ENCODE assay signal across 8 mouse cellular contexts in the genomic region with DNA sequence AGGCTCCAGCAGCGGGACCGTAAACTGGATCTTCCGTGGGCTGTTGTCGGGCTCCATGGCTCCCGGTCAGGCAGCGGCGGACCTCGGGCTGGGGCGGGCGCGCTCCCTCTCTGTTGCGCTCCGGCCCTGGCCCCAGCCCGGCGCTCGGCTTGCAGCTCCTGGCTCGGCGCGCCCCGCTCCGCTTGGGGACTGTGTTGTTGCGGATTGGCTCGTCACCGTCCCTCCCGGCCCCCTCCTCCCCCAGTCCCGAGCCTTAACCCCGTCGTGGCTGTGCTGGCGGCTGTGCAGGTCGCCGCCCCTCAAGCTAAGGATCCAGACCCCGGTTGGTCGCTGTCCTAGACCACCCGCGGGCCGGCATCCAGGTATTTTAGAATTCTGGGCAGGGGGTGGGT. TPM values are rescaled to one million over a fixed set of nuclear protein-coding genes. Genes with fewer than 3 reads are reported as not detected.
A peak's percentile ranks its signal among the peaks of the same experiment; 100 is the strongest.
DNase-seq lines count a peak whose midpoint lies in the region; ATAC-seq and TF ChIP-seq lines count a peak whose summit lies in the region.

A gene (minus strand): TSS at position 182 of the 392 bp plus-strand sequence.

- H3K4me2 ChIP-seq in embryonic facial prominence, embryonic 12.5 days (replicated peaks), result peak within 1 kb of the TSS; percentile 96
- H3K4me2 ChIP-seq in heart, embryonic 11.5 days, result peak within 1 kb of the TSS; percentile 84
- H3K4me2 ChIP-seq in kidney, postnatal 0 days (ENCODE audit: low read length), result peak within 1 kb of the TSS; percentile 92
- peak within 1 kb of the TSS; percentile 65 for H3K4me2 ChIP-seq in liver, embryonic 12.5 days
- peak within 1 kb of the TSS; percentile 81 for H3K4me2 ChIP-seq in neural tube, embryonic 14.5 days (ENCODE audit: low read depth, low read length)

- H3K4me1 ChIP-seq in lung, adult 2 months (ENCODE audit: control insufficient read depth, insufficient read depth, low read length), result no peaks in the 10 kb centered on the region
- H3K4me1 ChIP-seq in embryonic facial prominence, embryonic 12.5 days, result peaks cover 11% of the 10 kb centered on the region
- peaks cover 9% of the 10 kb centered on the region; the same call in 1 of the 2 replicates for H3K4me1 ChIP-seq in heart, embryonic 11.5 days (ENCODE audit: control insufficient read depth, insufficient read depth, low read length)
- H3K4me1 ChIP-seq in kidney, postnatal 0 days (replicated peaks; ENCODE audit: insufficient read depth, low read length), result peaks cover 11% of the 10 kb centered on the region
- no peaks in the 10 kb centered on the region; the same call in 1 of the 2 replicates for H3K4me1 ChIP-seq in liver, embryonic 12.5 days
- peaks cover 5% of the 10 kb centered on the region; the same call in 1 of the 2 replicates for H3K4me1 ChIP-seq in neural tube, embryonic 14.5 days (ENCODE audit: control insufficient read depth, insufficient read depth, low read length)

- no peak for TF ChIP-seq POLR2A in lung, adult 2 months (IDR thresholded peaks at IDR 0.05; ENCODE audit: borderline replicate concordance, extremely low read depth, low read depth, low read length)

- peak within 1 kb of the TSS; percentile 44 for H3K4me3 ChIP-seq in lung, adult 2 months (replicated peaks; ENCODE audit: extremely low read depth, low read depth, low read length)
- peak within 1 kb of the TSS; percentile 69 for H3K4me3 ChIP-seq in embryonic facial prominence, embryonic 12.5 days
- H3K4me3 ChIP-seq in heart, embryonic 11.5 days (ENCODE audit: low read depth, low read length), result peak within 1 kb of the TSS; percentile 77
- peak within 1 kb of the TSS; percentile 59 for H3K4me3 ChIP-seq in kidney, postnatal 0 days (replicated peaks; ENCODE audit: low read depth, low read length)
- peak within 1 kb of the TSS; percentile 45 for H3K4me3 ChIP-seq in liver, embryonic 12.5 days
- peak within 1 kb of the TSS; percentile 76 for H3K4me3 ChIP-seq in neural tube, embryonic 14.5 days (ENCODE audit: low read depth, low read length)

- H3K9me3 ChIP-seq in embryonic facial prominence, embryonic 12.5 days, result no peaks in the 10 kb centered on the region
- H3K9me3 ChIP-seq in heart, embryonic 11.5 days (replicated peaks; ENCODE audit: control insufficient read depth, low read length), result no peaks in the 10 kb centered on the region
- H3K9me3 ChIP-seq in kidney, postnatal 0 days (replicated peaks; ENCODE audit: low read length), result no peaks in the 10 kb centered on the region
- H3K9me3 ChIP-seq in liver, embryonic 12.5 days (replicated peaks), result no peaks in the 10 kb centered on the region
- no peaks in the 10 kb centered on the region for H3K9me3 ChIP-seq in neural tube, embryonic 14.5 days (ENCODE audit: control insufficient read depth, low read length)

- peaks cover 33% of the 10 kb centered on the region for H3K27me3 ChIP-seq in embryonic facial prominence, embryonic 12.5 days
- peaks cover 9% of the 10 kb centered on the region; the same call in 1 of the 2 replicates for H3K27me3 ChIP-seq in heart, embryonic 11.5 days (ENCODE audit: control insufficient read depth, insufficient read depth, low read length)
- no peaks in the 10 kb centered on the region for H3K27me3 ChIP-seq in kidney, postnatal 0 days (ENCODE audit: insufficient read depth, low read length)
- peaks cover 71% of the 10 kb centered on the region for H3K27me3 ChIP-seq in liver, embryonic 12.5 days (replicated peaks)
- no peaks in the 10 kb centered on the region for H3K27me3 ChIP-seq in neural tube, embryonic 14.5 days (ENCODE audit: control insufficient read depth, insufficient read depth, low read length)

- peak within 1 kb of the TSS; percentile 60 for H3K9ac ChIP-seq in embryonic facial prominence, embryonic 12.5 days
- H3K9ac ChIP-seq in heart, embryonic 11.5 days (ENCODE audit: low read depth, low read length), result peak within 1 kb of the TSS; percentile 77
- H3K9ac ChIP-seq in kidney, postnatal 0 days (ENCODE audit: low read depth, low read length), result peak within 1 kb of the TSS; percentile 65
- no peak within 1 kb of the TSS for H3K9ac ChIP-seq in liver, embryonic 12.5 days
- peak within 1 kb of the TSS; percentile 78 for H3K9ac ChIP-seq in neural tube, embryonic 14.5 days (replicated peaks; ENCODE audit: low read depth, low read length)

- peak; percentile 79 for ATAC-seq in embryonic facial prominence, embryonic 12.5 days (ENCODE audit: insufficient number of reproducible peaks, insufficient read depth, low FRiP score, low TSS enrichment)
- peak; percentile 64 for ATAC-seq in heart, embryonic 11.5 days (replicated peaks; ENCODE audit: insufficient number of reproducible peaks, low FRiP score, low TSS enrichment)
- peak; percentile 71 for ATAC-seq in kidney, postnatal 0 days (replicated peaks; ENCODE audit: low FRiP score, low read depth)
- ATAC-seq in liver, embryonic 12.5 days, result 0 out of 2 replicates have a peak, but pooled peaks have one; percentile 21
- peak; percentile 92 for ATAC-seq in neural tube, embryonic 14.5 days (ENCODE audit: low read depth)

- peak within 1 kb of the TSS; percentile 23; the same call in 1 of the 2 replicates for H3K27ac ChIP-seq in embryonic facial prominence, embryonic 12.5 days
- peak within 1 kb of the TSS; percentile 86 for H3K27ac ChIP-seq in heart, embryonic 11.5 days (ENCODE audit: low read depth, low read length)
- peak within 1 kb of the TSS; percentile 25; the same call in 1 of the 2 replicates for H3K27ac ChIP-seq in kidney, postnatal 0 days
- H3K27ac ChIP-seq in liver, embryonic 12.5 days, result no peak within 1 kb of the TSS
- H3K27ac ChIP-seq in neural tube, embryonic 14.5 days (ENCODE audit: low read depth, low read length), result peak within 1 kb of the TSS; percentile 60

- peak; percentile 24 for DNase-seq in lung, adult 2 months
- no peak for DNase-seq in lung, adult 18-20 months
- peak; percentile 71 for DNase-seq in kidney, postnatal 0 days (ENCODE audit: low spot score)
- no peak for DNase-seq in MN1 (ENCODE audit: low spot score)

- TF ChIP-seq CTCF in lung, adult 2 months (IDR thresholded peaks at IDR 0.05; ENCODE audit: insufficient read depth, low read length), result no peak
- TF ChIP-seq CTCF in kidney, postnatal 0 days (IDR thresholded peaks at IDR 0.05; ENCODE audit: low read depth), result no peak

- H3K36me3 ChIP-seq in embryonic facial prominence, embryonic 12.5 days, result no peaks in the 10 kb centered on the region
- no peaks in the 10 kb centered on the region for H3K36me3 ChIP-seq in heart, embryonic 11.5 days (ENCODE audit: control insufficient read depth, insufficient read depth, low read length)
- no peaks in the 10 kb centered on the region for H3K36me3 ChIP-seq in kidney, postnatal 0 days (ENCODE audit: insufficient read depth, low read length)
- no peaks in the 10 kb centered on the region for H3K36me3 ChIP-seq in liver, embryonic 12.5 days
- H3K36me3 ChIP-seq in neural tube, embryonic 14.5 days (ENCODE audit: control insufficient read depth, insufficient read depth, low read length), result no peaks in the 10 kb centered on the region

- WGBS in lung, adult 2 months, result 2% methylated on average over 36 of the region's 36 CpGs
- under 1% methylated on average over 36 of the region's 36 CpGs for WGBS in embryonic facial prominence, embryonic 12.5 days
- WGBS in heart, embryonic 11.5 days (ENCODE audit: insufficient replicate concordance), result under 1% methylated on average over 35 of the region's 36 CpGs
- WGBS in kidney, postnatal 0 days, result under 1% methylated on average over 32 of the region's 36 CpGs
- 1% methylated on average over 32 of the region's 36 CpGs for WGBS in liver, embryonic 12.5 days (ENCODE audit: insufficient replicate concordance)
- under 1% methylated on average over 36 of the region's 36 CpGs for WGBS in neural tube, embryonic 14.5 days

RNA-seq across cellular contexts. Expression of the gene that starts here (rescaled TPM):
- 6.9 and 9.0 TPM in 2 replicates for polyA plus RNA-seq in lung, adult 2 months (2012; rRNA removed)
- polyA plus RNA-seq in embryonic facial prominence, embryonic 12.5 days (2016; fragmentation: Nextera tagmentation; extraction: Ambion mirVana), result 21.1 and 22.6 TPM in 2 replicates
- 82.6 and 82.9 TPM in 2 replicates for polyA plus RNA-seq in heart, embryonic 11.5 days (2014; fragmentation: Nextera tagmentation; extraction: Ambion mirVana)
- polyA plus RNA-seq in kidney, postnatal 0 days (2015; fragmentation: Nextera tagmentation; extraction: Ambion mirVana), result 85.5 and 93.2 TPM in 2 replicates
- 0.56 and 0.67 TPM in 2 replicates for polyA plus RNA-seq in liver, embryonic 12.5 days (2016; fragmentation: Nextera tagmentation; extraction: Ambion mirVana)
- 98.6 and 110 TPM in 2 replicates for polyA plus RNA-seq in neural tube, embryonic 14.5 days (2014; fragmentation: Nextera tagmentation; extraction: Ambion mirVana)

Comparison
In these comparisons a context has a peak if more than half of its experiments do, and no peak if none do; other contexts are left out.
1. DNase-seq: peak in lung, adult 2 months (single experiment) and kidney, postnatal 0 days (single experiment); none in lung, adult 18-20 months (0 of 2) and MN1 (single experiment).
2. Peak in ATAC-seq, H3K4me3 ChIP-seq and H3K4me2 ChIP-seq in liver, embryonic 12.5 days; RNA of the gene not detected or under 1 TPM.
3. ATAC-seq: peak in every context shown above with its lines; median percentile 92 in neural tube, embryonic 14.5 days; 79 in embryonic facial prominence, embryonic 12.5 days; 71 in kidney, postnatal 0 days; 64 in heart, embryonic 11.5 days; 21 in liver, embryonic 12.5 days.
4. Peak in every context shown above with its lines, with median percentiles within 50 percentile points of each other: H3K4me3 ChIP-seq and H3K4me2 ChIP-seq.